Mouse (Mus musculus): ENCODE results near the gene Alk.

- TF ChIP-seq CTCF (IDR thresholded peaks at IDR 0.05; ENCODE audit: low read depth) (no peak), EP300 (IDR thresholded peaks at IDR 0.05; ENCODE audit: low read depth) (no peak)
Observed at GRCm38 (mm10) chr17:71954217-71954844, 650.1 kb downstream of the Alk start.

Data from liver, embryonic 14.5 days (tissue).